Mouse (Mus musculus) ES-Bruce4 (cell line): ENCODE results near the gene Fabp6. TPM values are rescaled to one million over a fixed set of nuclear protein-coding genes. Genes with fewer than 3 reads are reported as not detected.
A peak's percentile ranks its signal among the peaks of the same experiment; 100 is the strongest.

ENCODE experiments used
- H3K27ac ChIP-seq: 2 replicates; pipeline ENCODE4 v1.5.1; 2012; ENCODE audit warnings: low read length, inconsistent platforms; ENCODE audit not compliant: insufficient read depth
- H3K27me3 ChIP-seq: 2 replicates; pipeline ENCODE4 v1.6.1; 2012; ENCODE audit warnings: mild to moderate bottlenecking, low read length, inconsistent platforms; ENCODE audit not compliant: control insufficient read depth, poor library complexity, insufficient read depth, severe bottlenecking
- H3K36me3 ChIP-seq: 2 replicates; pipeline ENCODE4 v1.6.1; 2012; ENCODE audit warnings: inconsistent platforms, mild to moderate bottlenecking, low read length, moderate library complexity; ENCODE audit not compliant: control insufficient read depth, poor library complexity, insufficient read depth, severe bottlenecking
- H3K4me1 ChIP-seq: one replicate; pipeline ENCODE4 v1.8.1; 2011; ENCODE audit warnings: low read length; ENCODE audit not compliant: control insufficient read depth, insufficient read depth
- H3K4me3 ChIP-seq: 2 replicates; pipeline ENCODE4 v1.5.1; 2011; ENCODE audit warnings: low read depth, mild to moderate bottlenecking, low read length
- H3K9ac ChIP-seq: 2 replicates; pipeline ENCODE4 v1.6.1; 2012; ENCODE audit warnings: low read depth, mild to moderate bottlenecking, inconsistent platforms; ENCODE audit not compliant: poor library complexity, severe bottlenecking
- H3K9me3 ChIP-seq: replicated peaks from 2 replicates; pipeline ENCODE4 v1.6.1; 2012; ENCODE audit warnings: mild to moderate bottlenecking, low read length, inconsistent platforms; ENCODE audit not compliant: control insufficient read depth, poor library complexity, insufficient read depth, severe bottlenecking
- CTCF ChIP-seq: IDR thresholded peaks from one replicate; pipeline ENCODE4 v1.8.1; 2011; ENCODE audit warnings: low read depth, low read length
- EP300 ChIP-seq: IDR thresholded peaks from 2 replicates; pipeline ENCODE4 v1.6.1; 2011; ENCODE audit warnings: low read depth, low read length; ENCODE audit not compliant: insufficient read depth
- POLR2A ChIP-seq: IDR thresholded peaks from one replicate; pipeline ENCODE4 v1.8.1; 2011; ENCODE audit warnings: low read length; ENCODE audit not compliant: insufficient read depth
- polyA plus RNA-seq: library from polyadenylated mRNA; stranded (reverse); fragments of >200 nt; gene quantifications from 2 replicates; pipeline ENCODE4 v1.2.4, GENCODE M21; 2011; ENCODE audit warnings: low read depth; ENCODE audit not compliant: missing spikeins, insufficient read depth, insufficient read length

The Fabp6 gene
- polyA plus RNA-seq, 1 experiment: not detected

DNA sequence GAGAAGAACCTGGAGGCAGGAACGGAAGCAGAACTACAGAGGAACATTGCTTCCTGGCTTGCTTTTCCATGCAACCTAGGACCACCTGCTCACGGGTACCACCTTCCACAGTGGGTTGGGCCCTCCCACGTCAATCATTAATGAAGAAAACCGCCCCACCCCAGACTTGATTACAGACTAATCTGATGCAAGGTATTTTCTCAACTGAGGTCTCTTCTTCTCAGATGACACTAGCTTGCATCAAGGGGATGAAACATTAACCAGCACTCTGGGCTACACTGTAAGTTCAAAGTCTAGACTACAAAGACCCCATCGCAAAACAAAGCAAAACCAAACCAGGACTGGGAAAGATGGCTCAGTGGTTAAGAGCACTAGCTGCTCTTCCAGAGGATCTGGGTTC is 20.4 kb upstream of the Fabp6 start:
- no peak for TF ChIP-seq POLR2A
- TF ChIP-seq EP300: no peak
- no peak for TF ChIP-seq CTCF

GRCm38 (mm10) chr11:43618403-43618802 is 17.1 kb upstream of the Fabp6 start:
- no peaks in the 10 kb centered on the region for H3K9me3 ChIP-seq
- H3K27me3 ChIP-seq: no peaks in the 10 kb centered on the region
- H3K27ac ChIP-seq: no peak overlapping the region
- H3K9ac ChIP-seq: no peak overlapping the region
- no peaks in the 10 kb centered on the region for H3K36me3 ChIP-seq
- H3K4me1 ChIP-seq: peaks cover 10% of the 10 kb centered on the region
- TF ChIP-seq POLR2A: no peak
- TF ChIP-seq CTCF: no peak
- TF ChIP-seq EP300: no peak
- H3K4me3 ChIP-seq: no peak overlapping the region

More for the DNA sequence above, 20.4 kb upstream of the Fabp6 start:
- Histone ChIP-seq H3K36me3 (no peaks in the 10 kb centered on the region), H3K9ac (no peak overlapping the region), H3K4me3 (no peak overlapping the region), H3K27me3 (no peaks in the 10 kb centered on the region), H3K9me3 (no peaks in the 10 kb centered on the region), H3K27ac (no peak overlapping the region), H3K4me1 (peaks cover 10% of the 10 kb centered on the region)

- no peaks in the 10 kb centered on the region for H3K9me3 ChIP-seq
- no peak overlapping the region for H3K27ac ChIP-seq
- peaks cover 10% of the 10 kb centered on the region for H3K4me1 ChIP-seq
- TF ChIP-seq POLR2A (no peak), CTCF (no peak), EP300 (no peak)
- no peak overlapping the region for H3K9ac ChIP-seq
- no peaks in the 10 kb centered on the region for H3K27me3 ChIP-seq
- peak overlapping the region; percentile 3; the same call in 1 of the 2 replicates for H3K4me3 ChIP-seq
- H3K36me3 ChIP-seq: no peaks in the 10 kb centered on the region
These were observed 16.6 kb upstream of the Fabp6 start for GRCm38 (mm10) chr11:43617924-43618323.

DNA sequence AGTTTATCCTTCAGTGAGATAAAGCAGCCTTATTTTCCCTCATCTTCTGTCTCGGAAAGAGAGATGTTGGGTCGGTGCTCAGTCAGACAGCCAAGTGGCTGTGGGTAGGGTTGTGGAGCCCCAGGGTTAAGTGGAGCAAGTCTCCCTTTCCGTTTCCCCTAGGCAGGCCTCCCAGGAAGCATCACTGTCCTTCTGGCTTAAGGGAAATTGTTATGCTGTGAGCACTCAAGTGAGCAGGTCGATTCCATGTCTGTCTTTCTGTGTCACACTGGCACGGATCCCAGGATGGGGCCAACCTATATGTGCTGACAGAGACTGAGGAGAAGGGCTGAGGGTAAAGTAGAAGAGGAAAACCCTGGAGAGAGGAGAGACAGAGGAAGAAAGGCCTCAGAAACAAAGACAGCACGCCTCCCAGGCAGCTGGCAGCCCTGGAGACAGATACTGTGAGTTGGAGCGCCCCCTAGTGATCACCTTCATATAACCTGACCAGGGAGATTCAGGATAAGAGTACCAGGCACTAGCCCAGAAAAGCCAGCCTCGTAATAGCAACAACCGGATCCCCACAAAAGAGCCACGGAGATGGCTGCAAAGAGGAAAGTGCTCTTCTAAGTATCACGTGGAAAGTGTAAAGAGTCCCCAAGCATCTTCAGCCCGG is 11.6 kb upstream of the Fabp6 start:
- no peak overlapping the region for H3K27ac ChIP-seq
- H3K4me3 ChIP-seq: no peak overlapping the region
- no peaks in the 10 kb centered on the region for H3K9me3 ChIP-seq
- H3K36me3 ChIP-seq: no peaks in the 10 kb centered on the region
- H3K9ac ChIP-seq: peak overlapping the region; percentile 5; the same call in 1 of the 2 replicates
- TF ChIP-seq CTCF (peak; percentile 75), POLR2A (no peak), EP300 (0 out of 2 replicates have a peak, but pooled peaks have one; percentile 29)
- no peaks in the 10 kb centered on the region for H3K27me3 ChIP-seq
- H3K4me1 ChIP-seq: peaks cover 2% of the 10 kb centered on the region

GRCm38 (mm10) chr11:43610662-43611033 is 9.3 kb upstream of the Fabp6 start:
- Histone ChIP-seq H3K4me1 (no peaks in the 10 kb centered on the region), H3K9me3 (no peaks in the 10 kb centered on the region), H3K27me3 (no peaks in the 10 kb centered on the region), H3K9ac (no peak overlapping the region), H3K36me3 (no peaks in the 10 kb centered on the region), H3K27ac (no peak overlapping the region), H3K4me3 (no peak overlapping the region)
- no peak for TF ChIP-seq EP300
- no peak for TF ChIP-seq CTCF
- no peak for TF ChIP-seq POLR2A

DNA sequence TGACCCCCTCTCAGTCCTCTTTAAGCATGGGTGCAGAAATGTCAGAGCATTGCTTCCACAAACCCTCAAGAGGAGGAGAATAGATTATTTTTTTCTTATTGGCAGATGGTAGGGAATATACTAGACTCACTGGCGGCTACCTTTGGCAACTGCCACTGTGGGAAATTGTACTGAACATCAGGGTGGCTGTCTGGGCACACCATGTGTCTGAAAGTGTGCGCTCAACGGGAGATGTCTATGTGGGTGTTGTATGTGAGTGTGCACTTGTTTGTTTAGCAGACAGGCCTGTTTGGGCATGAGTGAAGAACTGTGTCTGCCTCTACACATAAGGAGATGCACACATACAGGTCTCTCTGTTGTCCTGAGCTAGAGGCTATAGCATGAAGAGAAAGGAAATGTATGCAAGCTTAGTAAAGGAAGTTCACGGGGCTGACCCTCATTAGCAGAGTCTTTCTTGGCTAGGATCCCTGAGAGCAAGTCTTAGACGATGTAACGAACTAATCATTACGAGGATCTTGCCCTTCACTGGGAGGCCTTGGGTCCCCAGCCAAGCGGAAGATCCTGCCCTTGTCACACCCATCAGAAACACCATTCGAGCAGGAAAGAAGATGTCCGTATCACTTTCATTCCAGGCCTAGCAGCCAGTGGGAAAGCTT is 8.8 kb upstream of the Fabp6 start:
- no peaks in the 10 kb centered on the region for H3K27me3 ChIP-seq
- H3K27ac ChIP-seq: no peak overlapping the region
- no peaks in the 10 kb centered on the region for H3K4me1 ChIP-seq
- H3K36me3 ChIP-seq: no peaks in the 10 kb centered on the region
- H3K9me3 ChIP-seq: no peaks in the 10 kb centered on the region
- H3K9ac ChIP-seq: no peak overlapping the region
- H3K4me3 ChIP-seq: no peak overlapping the region
- TF ChIP-seq EP300: no peak
- no peak for TF ChIP-seq CTCF
- TF ChIP-seq POLR2A: no peak
